In the genomic region with DNA sequence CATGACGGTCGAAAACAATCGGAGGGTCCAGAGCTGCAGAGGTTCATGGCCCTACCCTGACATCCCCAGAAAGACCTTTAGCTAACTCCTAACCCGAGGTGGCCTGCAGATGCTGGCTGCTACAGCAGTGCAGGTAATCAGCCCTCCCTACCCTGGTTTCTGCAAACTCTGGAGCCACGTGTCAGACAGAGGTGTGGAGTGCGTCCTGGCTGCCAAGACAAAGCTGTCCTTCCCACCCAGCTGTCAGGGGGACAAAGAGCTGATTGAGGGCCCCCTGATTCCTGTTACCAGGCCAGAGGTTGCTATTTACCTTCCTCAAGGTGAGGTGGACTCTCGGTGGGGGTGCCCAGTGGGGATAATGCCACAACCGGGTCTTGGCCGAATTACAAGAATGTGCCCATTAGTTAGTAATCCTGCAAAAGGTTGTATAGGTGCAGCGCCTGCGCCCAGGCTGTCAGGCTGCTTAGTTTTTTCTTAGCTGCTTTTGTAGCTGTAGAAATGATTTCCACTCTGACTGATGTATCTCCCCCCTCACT, we compare ENCODE assay signal across 16 mouse cellular contexts. TPM values are rescaled to one million over a fixed set of nuclear protein-coding genes. Genes with fewer than 3 reads are reported as not detected.
A peak's percentile ranks its signal among the peaks of the same experiment; 100 is the strongest.
DNase-seq lines count a peak whose midpoint lies in the region; ATAC-seq lines count a peak whose summit lies in the region.
"Had no signal": no experiment of that assay in that cellular context is flagged by ENCODE, and none has a peak within 500 bp of the region (broad histone marks: within the 10 kb centered on the region; RNA-seq: fewer than 3 reads in every experiment).

No protein-coding gene starts in this region.

- no peak overlapping the region for H3K9ac ChIP-seq in kidney, embryonic 16.5 days (replicated peaks; ENCODE audit: low read length)
- H3K9ac ChIP-seq: forebrain, embryonic 15.5 days had no signal

- H3K4me2 ChIP-seq in kidney, embryonic 16.5 days (replicated peaks; ENCODE audit: low read depth, low read length): no peak overlapping the region
- H3K4me2 ChIP-seq: forebrain, embryonic 15.5 days had no signal

- no peaks in the 10 kb centered on the region for H3K4me1 ChIP-seq in kidney, embryonic 16.5 days (ENCODE audit: insufficient read depth, low read length)
- H3K4me1 ChIP-seq in limb, embryonic 10.5 days: 0 out of 2 replicates have a peak, but pooled peaks cover 2% of the 10 kb centered on the region
- H3K4me1 ChIP-seq: forebrain, embryonic 15.5 days had no signal

- WGBS in kidney, embryonic 16.5 days: 68% methylated on average over 11 of the region's 11 CpGs
- 61% methylated on average over 11 of the region's 11 CpGs for WGBS in limb, embryonic 10.5 days

- H3K27me3 ChIP-seq in kidney, embryonic 16.5 days (ENCODE audit: insufficient read depth, low read length): no peaks in the 10 kb centered on the region
- H3K27me3 ChIP-seq in limb, embryonic 10.5 days (ENCODE audit: low read depth, poor library complexity, severe bottlenecking): no peaks in the 10 kb centered on the region
- H3K27me3 ChIP-seq: forebrain, embryonic 15.5 days had no signal

- H3K36me3 ChIP-seq in kidney, embryonic 16.5 days (ENCODE audit: insufficient read depth, low read length): no peaks in the 10 kb centered on the region
- H3K36me3 ChIP-seq in limb, embryonic 10.5 days: no peaks in the 10 kb centered on the region
- H3K36me3 ChIP-seq: forebrain, embryonic 15.5 days; midbrain, embryonic 10.5 days had no signal

- peak overlapping the region; percentile 75 for H3K27ac ChIP-seq in kidney, embryonic 16.5 days (ENCODE audit: low read length)
- H3K27ac ChIP-seq in limb, embryonic 10.5 days: 0 out of 2 replicates have a peak overlapping the region, but pooled peaks have one; percentile 2
- H3K27ac ChIP-seq: forebrain, embryonic 15.5 days; left cerebral cortex, adult 2 months; midbrain, embryonic 10.5 days had no signal

- no peak for ATAC-seq in kidney, embryonic 16.5 days (ENCODE audit: low FRiP score, low TSS enrichment)
- no peak for ATAC-seq in activated CD4-positive, CD25-positive, alpha-beta regulatory T cell, adult 4 months
- ATAC-seq: CD4-positive, CD25-positive, alpha-beta regulatory T cell, adult 4 months; forebrain, embryonic 15.5 days; hindbrain, embryonic 16.5 days had no signal

- H3K4me3 ChIP-seq in kidney, embryonic 16.5 days (ENCODE audit: low read length): no peak overlapping the region
- H3K4me3 ChIP-seq in limb, embryonic 10.5 days: no peak overlapping the region
- H3K4me3 ChIP-seq: forebrain, embryonic 15.5 days; left cerebral cortex, adult 2 months; midbrain, embryonic 10.5 days had no signal

- H3K9me3 ChIP-seq in kidney, embryonic 16.5 days (ENCODE audit: low read length): no peaks in the 10 kb centered on the region; the same call in 1 of the 2 replicates
- H3K9me3 ChIP-seq in limb, embryonic 10.5 days (replicated peaks): 0 out of 2 replicates have a peak, but pooled peaks cover 2% of the 10 kb centered on the region
- H3K9me3 ChIP-seq: forebrain, embryonic 15.5 days had no signal

- DNase-seq in ovary, postnatal 36 days (ENCODE audit: low spot score): peak; percentile 16
- DNase-seq in ovary, postnatal 10 days (ENCODE audit: low spot score): no peak
- no peak for DNase-seq in limb, embryonic 10.5 days (ENCODE audit: low spot score)
- DNase-seq in neural tube, embryonic 10.5 days (ENCODE audit: extremely low spot score, low spot score): no peak
- DNase-seq in adrenal gland, postnatal 25 days: no peak
- DNase-seq: adrenal gland, postnatal 36 days; cerebellum, postnatal 10 days; heart, postnatal 14 days had no signal

RNA-seq across cellular contexts. Expression of gene Shank2, which starts 43.6 kb away (rescaled TPM):
- 3.6 and 4.0 TPM in 2 replicates for polyA plus RNA-seq in kidney, embryonic 16.5 days (2015; fragmentation: Nextera tagmentation; extraction: Ambion mirVana)
- 0.39 and 0.44 TPM in 2 replicates for polyA plus RNA-seq in limb, embryonic 10.5 days (2016; fragmentation: Nextera tagmentation; extraction: Ambion mirVana)
- 4.9 and 11.8 TPM in 2 replicates for total RNA-seq in adrenal gland, postnatal 25 days (2021)
- under 1 TPM in 1 of 2 experiments, not detected in 1; 0.11 TPM for polyA plus RNA-seq in activated CD4-positive, CD25-positive, alpha-beta regulatory T cell, adult 4 months (2017; shearing (Covaris generic))
- total RNA-seq: neutrophil, adult 5-6 weeks had no signal
